Mouse (Mus musculus) induced T-regulatory cell, adult 2 months (primary cell): ENCODE measurements around the gene Hsd17b14.
A peak's percentile ranks its signal among the peaks of the same experiment; 100 is the strongest.
"Not testable (repeated sequence)": the region's sequence is repeated elsewhere in the genome, so short reads cannot be mapped to it uniquely, and the experiment has no call there.

Experiments
- DNase-seq: peaks from one replicate; pipeline ENCODE4 v3.0.0-alpha.2; 2012; ENCODE audit warnings: low read depth

Hsd17b14 gene

GRCm38 (mm10) chr7:45554744-45555143 lies at the start of gene Hsd17b14:
TSS of gene Hsd17b14 (plus strand) at chr7:45554893.
- DNase-seq, result no peak

DNA sequence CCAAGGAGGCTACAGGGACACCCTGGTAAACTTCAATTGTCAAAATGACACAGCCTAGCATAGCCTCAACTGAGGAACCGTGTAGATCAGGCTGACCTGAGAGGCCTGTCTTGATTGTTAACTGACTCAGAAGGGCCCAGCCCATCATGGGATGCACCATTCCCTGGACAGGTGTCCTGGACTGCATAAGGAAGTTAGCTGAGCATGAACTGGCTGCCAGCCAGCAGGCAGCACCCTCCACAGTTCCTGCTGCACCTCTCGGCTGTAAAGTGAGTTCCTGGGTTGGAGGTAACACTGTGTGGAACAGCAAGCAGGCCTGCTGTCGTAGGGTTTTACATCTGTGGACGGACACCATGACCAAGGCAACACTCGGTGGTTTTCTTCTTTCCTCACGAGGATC lies 47.1 kb upstream of the Hsd17b14 start:
- no peak for DNase-seq

DNA sequence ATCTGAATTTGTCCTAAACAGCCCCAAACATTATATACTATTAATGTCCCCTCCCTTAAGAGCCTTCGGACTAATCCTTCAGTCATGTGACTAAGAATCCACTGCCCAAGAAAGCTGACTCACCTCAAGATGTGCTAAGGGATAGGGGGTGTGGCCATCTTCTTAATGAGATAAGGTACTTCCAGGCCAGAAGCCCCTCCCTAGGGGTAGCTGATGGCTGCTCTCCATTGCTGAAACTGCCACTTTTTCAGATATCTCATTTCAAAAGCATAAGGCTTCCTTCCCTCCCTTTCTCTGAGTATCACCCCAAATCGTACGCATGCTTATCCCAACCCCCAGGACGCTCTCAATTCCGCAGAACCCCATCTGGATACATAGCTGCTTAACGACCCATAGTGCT lies 46.1 kb upstream of the Hsd17b14 start:
- DNase-seq, result peak; percentile 16

- DNase-seq, result no peak
Measured at GRCm38 (mm10) chr7:45509181-45509882, 45.4 kb upstream of the Hsd17b14 start.

DNA sequence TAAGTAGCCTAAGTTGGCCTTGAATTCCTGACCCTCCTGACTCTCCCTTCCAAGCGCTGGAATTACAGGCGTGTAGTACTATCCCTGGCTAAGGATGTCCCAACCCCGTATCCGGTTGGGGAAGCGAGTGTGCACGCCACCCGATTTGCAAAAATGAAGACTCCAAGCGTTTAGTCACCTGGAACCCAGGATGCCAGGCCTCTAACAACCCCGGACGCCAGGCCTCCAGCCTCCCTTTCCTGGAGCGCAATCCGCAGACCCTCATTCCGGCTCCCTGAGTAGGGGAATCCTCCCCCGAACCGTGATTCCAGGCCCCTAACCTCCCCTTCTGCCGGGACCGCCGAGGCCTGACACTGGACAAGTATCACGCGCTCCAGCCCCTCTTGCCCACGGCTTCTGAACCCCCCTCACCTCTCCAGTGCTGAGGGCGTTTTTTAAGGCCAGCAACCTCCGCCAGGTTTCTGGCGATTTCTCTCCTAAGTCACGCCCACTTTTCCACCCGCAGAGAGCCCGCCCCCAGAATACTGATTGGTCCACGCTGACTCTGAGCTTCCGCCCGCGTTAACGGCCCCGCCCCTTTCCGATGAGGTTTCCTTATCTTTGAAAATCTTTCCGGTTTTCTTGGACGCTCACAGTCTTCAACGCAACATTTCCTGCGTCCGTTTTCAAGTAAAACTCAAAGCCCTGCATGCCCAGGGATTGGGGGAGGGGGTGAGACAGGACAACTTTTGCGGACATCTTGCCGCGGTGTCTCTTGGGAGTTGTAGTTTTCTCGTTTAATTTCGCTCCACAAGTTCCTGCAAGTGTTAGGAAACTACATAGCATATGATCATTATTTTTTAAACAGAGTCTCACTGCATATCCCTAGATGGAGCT lies 44.5 kb upstream of the Hsd17b14 start, which contains the start of gene Nucb1:
TSS of gene Nucb1 (minus strand) at position 495 of the 876 bp plus-strand sequence.
- peak; percentile 98 for DNase-seq

DNA sequence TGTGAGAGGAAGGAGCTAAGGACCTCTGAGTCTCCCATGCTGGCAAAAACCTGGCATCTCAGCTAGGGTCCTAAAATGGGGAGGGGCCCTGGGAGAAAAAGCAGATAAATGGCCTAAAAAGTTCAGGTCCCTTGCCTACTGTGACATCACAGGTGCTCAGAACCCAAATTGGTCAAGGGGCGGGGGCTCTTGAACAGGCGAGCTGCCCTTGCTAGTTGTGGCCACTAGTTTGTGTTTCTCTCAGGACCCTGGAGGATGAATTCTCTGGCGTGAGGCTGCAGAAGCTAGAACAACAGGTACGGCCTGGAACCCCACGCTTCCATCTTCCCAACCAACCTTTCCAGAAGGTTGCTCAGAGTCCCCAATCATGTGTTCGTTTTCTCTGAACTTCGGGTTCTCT lies 40.3 kb upstream of the Hsd17b14 start:
- DNase-seq, result no peak

- no peak for DNase-seq
Measured at GRCm38 (mm10) chr7:45515436-45515835, 39.3 kb upstream of the Hsd17b14 start.

DNA sequence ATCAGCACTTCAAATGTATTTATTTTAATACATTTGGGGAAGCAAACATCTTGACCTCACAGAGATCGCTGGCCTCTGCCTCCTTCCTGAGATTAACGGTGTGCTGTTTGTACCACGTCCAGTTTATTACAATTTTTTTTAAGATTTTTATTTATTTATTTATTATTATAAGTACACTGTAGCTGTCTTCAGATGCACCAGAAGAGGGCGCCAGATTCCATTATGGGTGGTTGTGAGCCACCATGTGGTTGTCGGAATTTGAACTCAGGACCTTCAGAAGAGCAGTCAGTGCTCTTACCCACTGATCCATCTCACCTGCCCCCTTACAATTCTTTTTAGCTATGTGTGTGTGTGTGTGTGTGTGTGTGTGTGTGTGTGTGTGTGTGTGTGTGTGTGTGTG lies 37.8 kb upstream of the Hsd17b14 start:
- not testable (repeated sequence) for DNase-seq

- DNase-seq, result no peak
Measured at GRCm38 (mm10) chr7:45518618-45519017, 36.1 kb upstream of the Hsd17b14 start.

GRCm38 (mm10) chr7:45519345-45520120 lies 35.2 kb upstream of the Hsd17b14 start:
- no peak for DNase-seq

DNA sequence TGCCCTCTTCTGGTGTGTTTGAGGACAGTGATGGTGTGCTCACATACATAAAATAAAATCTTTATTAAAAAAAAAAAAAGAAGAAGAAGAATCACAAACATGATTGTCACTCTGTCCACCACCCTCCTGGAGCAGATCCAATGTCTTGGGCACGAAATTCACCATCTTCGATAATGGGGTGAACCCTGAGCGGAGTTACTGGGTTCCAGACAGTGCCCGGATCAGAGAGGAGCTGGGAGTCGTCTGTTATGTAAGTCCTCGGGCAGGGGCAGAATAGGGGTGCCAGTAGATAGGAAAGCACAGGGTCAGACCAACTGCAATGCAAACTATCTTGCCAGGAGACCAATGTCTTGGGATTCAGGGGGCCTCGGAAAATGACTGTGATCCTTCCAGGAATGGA lies 34.1 kb upstream of the Hsd17b14 start:
- DNase-seq, result no peak

DNA sequence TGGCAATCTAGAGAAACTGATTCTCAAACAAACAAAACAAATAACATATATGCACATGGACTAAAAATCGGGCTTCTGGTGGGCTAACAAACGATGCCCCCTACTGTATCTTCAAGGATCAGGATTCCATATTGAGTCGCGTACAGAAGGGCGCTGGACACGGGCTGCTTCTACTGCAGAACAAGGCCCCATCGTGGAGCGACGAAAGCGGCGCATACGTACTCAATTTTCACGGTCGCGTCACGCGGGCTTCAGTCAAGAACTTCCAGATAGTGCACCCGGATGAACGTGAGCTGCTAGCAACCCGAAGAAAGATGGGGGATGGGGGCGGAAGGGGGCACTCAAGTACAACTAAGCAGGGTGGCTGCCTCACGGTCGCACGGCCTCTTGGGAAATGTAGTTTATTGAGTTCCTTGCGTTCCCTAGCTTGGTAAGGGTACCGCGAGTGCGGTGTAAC lies 32.9 kb upstream of the Hsd17b14 start:
- peak; percentile 98 for DNase-seq

DNA sequence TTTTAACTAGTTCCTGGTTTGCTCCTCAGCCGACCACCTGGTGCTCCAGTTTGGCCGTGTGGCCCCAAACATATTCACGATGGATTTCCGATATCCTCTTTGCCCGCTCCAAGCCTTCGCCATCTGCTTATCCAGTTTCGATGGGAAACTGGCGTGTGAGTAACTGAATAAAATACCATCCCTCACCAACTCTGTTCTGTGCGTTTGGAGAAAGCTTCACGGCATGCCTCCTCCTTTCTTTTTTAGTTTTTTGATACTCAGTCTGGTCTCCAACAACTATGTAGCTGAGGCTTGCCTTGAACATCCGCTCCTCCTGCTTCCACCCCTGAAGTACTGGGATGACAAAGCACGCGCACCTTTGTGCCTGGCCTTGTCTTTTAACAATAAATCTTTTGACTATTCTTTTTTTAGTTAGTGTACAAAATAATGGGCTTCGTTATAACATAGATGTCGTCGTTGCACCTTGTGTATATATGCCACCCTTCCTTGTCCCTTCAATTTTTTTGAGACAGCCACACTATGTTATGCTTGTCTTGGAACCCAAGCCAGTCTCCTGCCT lies 32.4 kb upstream of the Hsd17b14 start:
- DNase-seq, result no peak

- peak; percentile 52 for DNase-seq
Measured at GRCm38 (mm10) chr7:45522957-45523676, 31.6 kb upstream of the Hsd17b14 start.

- DNase-seq, result peak; percentile 40
Measured at GRCm38 (mm10) chr7:45523678-45524170, 31.0 kb upstream of the Hsd17b14 start.

GRCm38 (mm10) chr7:45524841-45525621 lies 29.7 kb upstream of the Hsd17b14 start:
- DNase-seq, result peak; percentile 64

DNA sequence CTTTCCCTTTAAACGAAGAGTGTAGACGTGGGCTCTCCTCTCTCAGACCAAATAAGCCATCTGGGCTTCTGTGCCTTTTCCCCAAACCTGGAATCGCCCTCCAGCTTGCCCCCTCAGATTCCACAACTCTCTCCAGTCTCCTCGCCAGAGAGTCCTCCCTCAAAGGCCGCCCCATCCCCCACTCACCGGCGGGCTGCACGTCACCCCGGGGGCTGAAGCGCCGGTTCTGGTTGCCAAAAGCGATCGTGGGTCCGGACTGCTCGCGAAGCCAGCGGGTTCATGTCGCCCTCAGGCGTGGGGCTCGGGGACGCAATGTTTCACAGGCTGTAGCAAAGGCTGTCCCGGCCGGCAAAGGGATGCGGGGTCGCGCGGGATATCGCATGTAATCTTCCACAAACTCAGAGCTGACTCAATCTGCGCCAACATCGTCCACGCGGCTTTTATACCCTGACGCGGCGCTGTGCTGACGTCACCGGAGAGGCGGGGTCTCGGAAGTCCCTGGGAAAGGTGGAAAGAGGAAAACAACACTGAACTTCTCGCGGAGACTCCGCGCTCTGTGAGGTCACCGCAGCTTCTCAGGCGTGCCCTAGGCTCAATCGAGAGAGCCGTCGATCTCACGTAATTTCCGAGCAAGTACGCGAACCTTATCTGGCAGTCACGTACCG lies 28.8 kb upstream of the Hsd17b14 start, which contains the start of the genes Ppp1r15a and Plekha4:
TSS of gene Ppp1r15a (minus strand) at position 460 of the 665 bp plus-strand sequence.
TSS of gene Plekha4 (plus strand) at position 522 of the 665 bp plus-strand sequence.
- peak; percentile 98 for DNase-seq

- peak; percentile 83 for DNase-seq
Measured at GRCm38 (mm10) chr7:45526474-45527120, 28.1 kb upstream of the Hsd17b14 start.

- peak; percentile 70 for DNase-seq
Measured at GRCm38 (mm10) chr7:45527169-45527568, 27.5 kb upstream of the Hsd17b14 start.
